Mouse (Mus musculus) spleen, adult 2 months (tissue): ENCODE measurements around the gene Psmd7. TPM values are rescaled to one million over a fixed set of nuclear protein-coding genes. Genes with fewer than 3 reads are reported as not detected.
"Not testable (repeated sequence)": the region's sequence is repeated elsewhere in the genome, so short reads cannot be mapped to it uniquely, and the experiment has no call there.

Source experiments
- DNase-seq, 2 experiments: peaks; one replicate each; pipeline versions ENCODE4 v3.0.0 to v3.0.0-alpha.2; 2012 to 2021; ENCODE audit warnings: low spot score in 2 of 2, low read depth in 1 of 2
- H3K27ac ChIP-seq: fragments of 200-500 bp; 2 replicates; pipeline ENCODE4 v1.5.1; 2012; ENCODE audit warnings: low read length, inconsistent platforms; ENCODE audit not compliant: insufficient read depth
- H3K27me3 ChIP-seq: fragments of 200-500 bp; 2 replicates; pipeline ENCODE4 v1.6.1; 2012; ENCODE audit warnings: mild to moderate bottlenecking, moderate library complexity, low read length, inconsistent platforms; ENCODE audit not compliant: control insufficient read depth, insufficient read depth
- H3K36me3 ChIP-seq: fragments of 200-500 bp; 2 replicates; pipeline ENCODE4 v1.6.1; 2012; ENCODE audit warnings: mild to moderate bottlenecking, low read length, inconsistent platforms; ENCODE audit not compliant: control insufficient read depth, insufficient read depth
- H3K4me1 ChIP-seq: fragments of 200-500 bp; 2 replicates; pipeline ENCODE4 v1.6.1; 2011; ENCODE audit warnings: inconsistent platforms; ENCODE audit not compliant: control insufficient read depth, insufficient read depth, insufficient read length
- H3K4me3 ChIP-seq: fragments of 200-500 bp; 2 replicates; pipeline ENCODE4 v1.5.1; 2011; ENCODE audit warnings: mild to moderate bottlenecking, inconsistent platforms; ENCODE audit not compliant: insufficient read depth, insufficient read length; ENCODE audit errors: extremely low read depth
- CTCF ChIP-seq: fragments of 200-500 bp; IDR thresholded peaks from 2 replicates; pipeline ENCODE4 v1.5.1; 2011; ENCODE audit warnings: mild to moderate bottlenecking, inconsistent platforms; ENCODE audit not compliant: insufficient read depth, insufficient read length, insufficient replicate concordance; ENCODE audit errors: extremely low read depth
- POLR2A ChIP-seq: fragments of 200-500 bp; IDR thresholded peaks from 2 replicates; pipeline ENCODE4 v1.6.1; 2011; ENCODE audit warnings: low read depth, low read length, inconsistent platforms
- WGBS: fragments of 180-500 bp; shearing (Covaris S2); methylation state at CpG from one replicate; pipeline ENCODE4 v1.1.7; 2018; 5-methylcytosine and 5-hydroxymethylcytosine counted together
- polyA plus RNA-seq: library from polyadenylated mRNA; depleted of rRNA; stranded (reverse); fragments of >200 nt; gene quantifications from 2 replicates; pipeline ENCODE4 v1.2.3, GENCODE M21; 2012; rRNA removed

Gene Psmd7
- polyA plus RNA-seq, result 22.0 and 24.9 TPM in 2 replicates

DNA sequence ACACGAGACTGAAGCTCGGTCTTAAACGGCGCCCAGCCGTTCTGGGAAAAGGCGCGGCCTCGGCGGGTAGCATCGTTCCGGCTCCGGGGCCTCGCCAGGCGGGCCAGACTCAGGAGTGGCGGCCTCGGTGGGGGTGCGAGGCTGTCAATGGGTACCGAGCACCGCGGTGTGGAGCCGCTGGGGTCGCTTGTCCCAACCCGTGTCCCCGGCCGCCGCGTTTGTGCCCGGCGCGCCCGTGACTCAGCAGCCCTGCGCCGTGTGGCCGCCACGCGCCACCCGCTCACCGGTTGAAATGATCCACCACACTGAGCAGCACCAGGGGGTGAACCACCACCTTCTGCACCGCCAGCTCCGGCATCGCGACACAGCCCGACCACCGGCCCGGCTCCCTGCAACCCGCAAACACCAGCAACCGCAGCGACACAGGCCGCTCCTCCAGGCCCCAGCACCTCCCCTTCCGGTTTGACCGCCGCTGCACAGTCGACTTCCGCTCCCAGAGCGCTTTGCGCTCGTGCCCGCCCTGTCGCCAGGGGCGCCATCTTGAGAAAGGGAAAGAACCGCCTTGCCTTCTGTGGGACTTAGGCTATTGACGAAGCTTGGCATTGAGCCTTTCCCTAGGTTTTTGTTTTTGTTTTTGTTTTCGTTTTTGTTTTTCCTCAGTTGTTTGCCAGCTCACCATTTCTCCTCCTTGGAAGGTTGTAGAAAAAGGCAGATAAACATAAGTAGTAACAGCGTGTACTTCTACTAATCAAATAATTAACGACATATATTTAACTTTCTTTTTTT, at the start of gene Psmd7:
Gene Psmd7 (minus strand): TSS at position 470 of the 786 bp plus-strand sequence.
- peaks cover 17% of the 10 kb centered on the region for H3K36me3 ChIP-seq
- TF ChIP-seq POLR2A, result peak; percentile 70
- no peak for TF ChIP-seq CTCF
- DNase-seq, result peak; percentile 76 to 93
- H3K4me3 ChIP-seq, result peak within 1 kb of the TSS; percentile 91
- no peaks in the 10 kb centered on the region for H3K27me3 ChIP-seq
- no peaks in the 10 kb centered on the region for H3K4me1 ChIP-seq
- H3K27ac ChIP-seq, result peak within 1 kb of the TSS; percentile 77
- 2% methylated on average over 65 of the region's 65 CpGs for WGBS

- no peaks in the 10 kb centered on the region for H3K27me3 ChIP-seq
- H3K36me3 ChIP-seq, result no peaks in the 10 kb centered on the region
- TF ChIP-seq POLR2A (no peak), CTCF (no peak)
- DNase-seq, result no peak
- 94% methylated on average over 2 of the region's 2 CpGs for WGBS
- H3K4me3 ChIP-seq, result no peak overlapping the region
- no peaks in the 10 kb centered on the region for H3K4me1 ChIP-seq
- no peak overlapping the region for H3K27ac ChIP-seq
These were observed 45.5 kb upstream of the Psmd7 start for GRCm38 (mm10) chr8:107633734-107634133.

DNA sequence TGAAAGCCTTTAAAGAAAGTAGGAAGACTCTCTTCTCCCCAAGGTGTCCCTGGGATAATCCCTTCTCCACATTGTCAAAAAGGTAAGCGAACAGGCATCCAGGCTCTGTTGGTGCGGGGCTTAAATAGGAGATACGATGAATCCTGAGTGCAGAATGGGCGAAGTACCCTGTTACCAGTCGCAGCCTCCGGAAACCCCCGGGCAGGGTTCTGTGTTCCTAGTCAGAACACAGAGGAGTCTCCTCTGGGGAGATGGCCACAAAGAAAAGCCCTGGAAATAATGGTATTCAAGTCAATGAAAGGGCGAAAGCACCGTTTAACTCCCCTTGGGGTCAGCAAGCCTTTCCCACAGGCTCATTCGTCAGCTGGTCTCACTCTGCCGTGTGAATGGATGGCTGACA, 41.4 kb upstream of the Psmd7 start:
- Histone ChIP-seq H3K27ac (no peak overlapping the region), H3K36me3 (no peaks in the 10 kb centered on the region), H3K27me3 (no peaks in the 10 kb centered on the region), H3K4me3 (no peak overlapping the region), H3K4me1 (no peaks in the 10 kb centered on the region)
- 82% methylated on average over 11 of the region's 11 CpGs for WGBS
- DNase-seq, result no peak
- no peak for TF ChIP-seq POLR2A
- TF ChIP-seq CTCF, result no peak

DNA sequence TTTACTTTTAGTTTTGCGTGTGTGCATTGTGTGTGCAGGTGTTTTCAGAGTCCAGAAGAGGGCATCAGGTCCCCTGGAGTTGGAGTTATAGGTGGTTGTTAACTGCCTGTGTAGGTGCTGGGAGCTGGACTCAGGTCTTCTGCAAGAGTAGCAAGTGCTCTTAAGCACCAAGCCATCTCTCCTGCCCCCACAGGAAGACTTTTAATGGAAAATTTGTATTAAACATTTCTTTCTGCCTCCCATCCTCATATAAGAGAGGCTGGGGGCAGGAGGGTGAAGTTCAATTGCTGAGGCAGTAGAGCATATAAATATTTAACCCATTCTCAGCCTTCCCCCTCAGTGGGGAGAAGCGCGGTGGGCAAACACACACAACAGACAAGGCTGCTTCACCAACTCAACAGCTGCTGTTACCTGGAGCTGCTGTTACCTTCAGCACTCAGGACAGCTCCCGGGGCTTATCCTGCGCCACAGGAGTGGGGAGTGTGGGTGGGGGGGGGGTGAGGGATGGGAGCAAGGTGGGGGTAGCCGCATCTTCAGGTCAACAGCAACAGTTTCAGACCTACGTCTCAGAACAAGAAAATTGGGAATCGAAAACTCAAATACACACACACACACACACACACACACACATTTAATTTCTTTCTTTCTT, 40.4 kb upstream of the Psmd7 start:
- no peaks in the 10 kb centered on the region for H3K4me1 ChIP-seq
- H3K36me3 ChIP-seq, result no peaks in the 10 kb centered on the region
- WGBS, result 57% methylated on average over 8 of the region's 8 CpGs
- no peaks in the 10 kb centered on the region for H3K27me3 ChIP-seq
- TF ChIP-seq CTCF, result no peak
- no peak for TF ChIP-seq POLR2A
- no peak overlapping the region for H3K27ac ChIP-seq
- H3K4me3 ChIP-seq, result no peak overlapping the region
- DNase-seq, result no peak

- no peak for DNase-seq
- H3K27ac ChIP-seq, result no peak overlapping the region
These were observed 39.6 kb upstream of the Psmd7 start for GRCm38 (mm10) chr8:107627881-107628280.

DNA sequence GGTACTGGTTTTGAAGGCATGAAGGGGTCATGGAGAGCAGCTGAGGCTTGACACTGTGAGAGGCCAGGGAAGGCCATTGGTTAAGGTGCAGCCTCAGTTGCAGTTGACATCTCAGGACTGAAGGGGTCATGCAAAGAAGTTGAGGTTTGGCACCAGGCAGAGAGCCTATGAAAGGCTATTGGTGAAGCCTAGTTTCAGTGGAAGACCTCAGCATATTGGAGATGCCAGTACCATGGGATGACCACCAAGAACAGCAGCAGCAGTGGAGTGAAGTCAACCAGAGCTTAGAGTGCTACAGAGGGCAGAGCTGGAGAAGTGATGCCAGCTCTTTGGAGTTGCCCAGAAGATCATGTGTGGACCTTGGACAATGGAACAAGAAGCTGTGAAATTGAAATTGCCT, 36.0 kb upstream of the Psmd7 start:
- not testable (repeated sequence) for H3K27ac ChIP-seq, H3K4me3 ChIP-seq, H3K4me1 ChIP-seq, H3K27me3 ChIP-seq, H3K36me3 ChIP-seq, DNase-seq

More at GRCm38 (mm10) chr8:107627881-107628280, 39.6 kb upstream of the Psmd7 start:
- H3K27me3 ChIP-seq, result no peaks in the 10 kb centered on the region
- TF ChIP-seq CTCF (no peak), POLR2A (no peak)
- no peaks in the 10 kb centered on the region for H3K36me3 ChIP-seq
- H3K4me1 ChIP-seq, result no peaks in the 10 kb centered on the region
- 89% methylated on average over 9 of the region's 9 CpGs for WGBS
- H3K4me3 ChIP-seq, result no peak overlapping the region
